Mouse (Mus musculus) neutrophil, adult 5-6 weeks (primary cell): ENCODE data around the gene Kcnk18. TPM values are rescaled to one million over a fixed set of nuclear protein-coding genes. Genes with fewer than 3 reads are reported as not detected.

Experiments used
- ATAC-seq: fragments of 151-379, 151-347 bp; 2 replicates; pipeline ENCODE4 v1.8.0; 2017; ENCODE audit warnings: mild to moderate bottlenecking, moderate TSS enrichment; ENCODE audit not compliant: insufficient number of reproducible peaks, poor library complexity, low FRiP score, severe bottlenecking; ENCODE audit errors: extremely low read depth
- total RNA-seq: library from RNA; stranded (forward); fragments of 200-1000 nt; gene quantifications from 2 replicates; pipeline ENCODE4 v1.2.3, GENCODE M21; 2017

Kcnk18 gene
- total RNA-seq, 1 experiment from 2014 or later: not detected

- no peak for ATAC-seq
Measured at GRCm38 (mm10) chr19:59265907-59266306, 46.9 kb downstream of the Kcnk18 start.

GRCm38 (mm10) chr19:59267417-59267963 is 48.5 kb downstream of the Kcnk18 start:
- no peak for ATAC-seq

- no peak for ATAC-seq
Measured at GRCm38 (mm10) chr19:59273190-59273589, 54.2 kb downstream of the Kcnk18 start.

- ATAC-seq: no peak
Measured at GRCm38 (mm10) chr19:59276354-59276753, 57.3 kb downstream of the Kcnk18 start.

GRCm38 (mm10) chr19:59280841-59281240 is 61.8 kb downstream of the Kcnk18 start:
- ATAC-seq: no peak

- ATAC-seq: no peak
Measured at GRCm38 (mm10) chr19:59282001-59282400, 63.0 kb downstream of the Kcnk18 start.

Other genes starting within 250 kb of the Kcnk18 start
- 0.81 and 0.86 TPM in 2 replicates for gene Shtn1, start 143.1 kb upstream of the Kcnk18 start, total RNA-seq
- gene Vax1, start 49.2 kb upstream of the Kcnk18 start, total RNA-seq: not detected in 2 replicates
- gene Slc18a2, start 41.7 kb downstream of the Kcnk18 start, total RNA-seq: 1.0 and 1.1 TPM in 2 replicates
- gene Rps12-ps3, start 103.1 kb downstream of the Kcnk18 start, total RNA-seq: 41.4 and 53.8 TPM in 2 replicates
- gene Pdzd8, start 126.6 kb downstream of the Kcnk18 start, total RNA-seq: 54.5 and 65.5 TPM in 2 replicates
- gene Emx2, start 239.2 kb downstream of the Kcnk18 start, total RNA-seq: not detected in 2 replicates